Mouse (Mus musculus) lung, adult 2 months (tissue): ENCODE measurements at regions not wholly inside any gene's neighbourhood (a gene's known extent, or its start where the extent isn't known, plus 50 kb on each side); places are given as distances from the start of the nearest gene placed in this dataset.

ENCODE experiments used
- DNase-seq: peaks from one replicate; pipeline ENCODE4 v3.0.0; 2022
- H3K4me1 ChIP-seq: fragments of 200-500 bp; 2 replicates; pipeline ENCODE4 v1.6.1; 2011; ENCODE audit warnings: low read length; ENCODE audit not compliant: control insufficient read depth, insufficient read depth
- H3K4me3 ChIP-seq: fragments of 200-500 bp; replicated peaks from 2 replicates; pipeline ENCODE3; 2011; ENCODE audit warnings: low read depth, mild to moderate bottlenecking, control low read depth, low read length; ENCODE audit errors: extremely low read depth
- CTCF ChIP-seq: fragments of 200-500 bp; IDR thresholded peaks from 2 replicates; pipeline ENCODE4 v1.5.1; 2011; ENCODE audit warnings: mild to moderate bottlenecking, low read length, control low read depth; ENCODE audit not compliant: insufficient read depth
- POLR2A ChIP-seq: fragments of 200-500 bp; IDR thresholded peaks from 2 replicates; pipeline ENCODE4 v1.6.1; 2011; ENCODE audit warnings: low read depth, mild to moderate bottlenecking, control low read depth, low read length, borderline replicate concordance; ENCODE audit errors: extremely low read depth
- WGBS: fragments of 180-500 bp; shearing (Covaris S2); methylation state at CpG from one replicate; pipeline ENCODE4 v1.1.7; 2018; 5-methylcytosine and 5-hydroxymethylcytosine counted together

DNA sequence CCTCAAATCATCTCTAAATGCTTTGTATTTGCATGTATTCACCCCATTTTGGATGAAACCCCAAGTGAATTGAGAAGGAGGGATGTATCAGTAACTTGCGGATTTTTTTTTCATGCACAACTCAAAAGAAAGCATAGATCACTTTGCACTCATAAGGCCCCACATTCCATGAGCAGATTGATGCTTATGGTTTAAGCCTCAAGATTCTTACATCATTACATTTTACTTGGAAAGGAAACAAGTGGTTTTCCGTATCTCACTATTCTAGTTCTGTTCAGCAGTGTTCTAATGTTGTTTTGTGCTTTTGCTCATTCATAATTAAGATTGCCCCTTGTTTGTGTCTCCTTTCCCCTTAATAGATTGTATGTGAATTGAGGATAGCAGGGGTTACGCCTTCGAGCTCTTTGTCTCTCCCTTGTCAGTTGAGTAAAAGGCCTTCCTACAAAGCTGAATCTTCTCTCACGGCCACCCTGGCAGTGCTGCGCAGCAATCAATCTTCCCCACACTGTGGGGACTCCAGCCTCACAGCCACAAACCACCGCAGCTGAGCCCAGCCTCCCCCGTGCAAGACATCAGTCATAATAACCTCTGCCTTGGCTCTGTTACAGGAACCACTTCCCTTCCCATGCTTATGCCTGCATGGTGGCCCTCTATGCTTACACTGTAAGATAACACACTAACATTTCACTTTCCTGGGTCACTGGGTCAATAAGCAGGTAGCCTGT, 284.5 kb downstream of the Cenpc1 start:
- no peak for DNase-seq
- TF ChIP-seq CTCF (no peak), POLR2A (no peak)
- Histone ChIP-seq H3K4me1 (no peaks in the 10 kb centered on the region), H3K4me3 (no peak overlapping the region)
- WGBS = 30% methylated on average over 8 of the region's 8 CpGs

- TF ChIP-seq POLR2A (no peak), CTCF (no peak)
- WGBS = 59% methylated on average over 5 of the region's 5 CpGs
- no peak overlapping the region for H3K4me3 ChIP-seq
- no peaks in the 10 kb centered on the region for H3K4me1 ChIP-seq
- no peak for DNase-seq
These were observed 285.4 kb downstream of the Cenpc1 start for GRCm38 (mm10) chr5:85780017-85780416.

GRCm38 (mm10) chr5:85779205-85779604, 286.2 kb downstream of the Cenpc1 start:
- DNase-seq = no peak
- 74% methylated on average over 4 of the region's 4 CpGs for WGBS

DNA sequence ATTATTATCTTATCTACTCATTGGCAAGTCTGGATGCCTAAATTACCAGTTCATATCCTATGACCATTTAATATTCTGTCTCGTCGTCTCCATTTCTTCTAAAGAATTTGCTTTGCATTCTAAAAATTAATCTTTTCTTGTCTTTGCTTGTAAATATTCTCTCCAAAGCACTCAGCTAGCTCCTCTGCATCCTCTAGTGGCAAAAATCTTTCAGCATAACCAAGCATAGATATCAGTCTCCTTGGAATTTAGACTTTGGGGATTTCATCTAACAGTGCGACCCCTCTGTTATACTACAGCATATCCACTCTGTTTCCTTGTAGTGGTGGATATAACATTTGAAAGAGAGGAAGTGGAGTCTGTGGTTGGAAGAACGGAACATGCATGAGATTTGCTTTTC, 292.7 kb downstream of the Cenpc1 start:
- 78% methylated on average over 4 of the region's 4 CpGs for WGBS
- no peaks in the 10 kb centered on the region for H3K4me1 ChIP-seq
- H3K4me3 ChIP-seq = no peak overlapping the region
- TF ChIP-seq CTCF = no peak
- no peak for DNase-seq

More at GRCm38 (mm10) chr5:85779205-85779604, 286.2 kb downstream of the Cenpc1 start:
- Histone ChIP-seq H3K4me3 (no peak overlapping the region), H3K4me1 (no peaks in the 10 kb centered on the region)
- TF ChIP-seq CTCF (no peak), POLR2A (no peak)

DNA sequence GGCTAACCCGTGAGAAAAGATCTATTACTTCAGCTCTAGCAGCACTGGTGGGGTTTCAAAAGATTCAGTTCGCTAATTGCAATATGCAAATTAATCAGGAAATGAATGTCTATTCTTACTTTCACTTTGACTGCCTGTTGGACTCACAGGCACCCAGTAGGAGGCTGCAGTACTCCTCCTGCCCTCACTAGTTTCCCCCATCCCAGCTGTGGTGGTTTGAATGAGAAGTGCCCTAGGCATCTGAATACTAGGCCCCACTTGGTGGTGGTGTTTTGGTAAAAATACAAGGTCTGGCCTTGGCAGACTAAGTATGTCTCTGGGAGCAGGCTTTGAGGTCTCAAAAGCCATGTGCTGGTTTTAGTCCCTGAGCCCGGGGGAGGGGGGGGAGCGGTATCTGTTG, 293.3 kb downstream of the Cenpc1 start:
- TF ChIP-seq POLR2A (no peak), CTCF (no peak)
- H3K4me3 ChIP-seq = no peak overlapping the region
- no peaks in the 10 kb centered on the region for H3K4me1 ChIP-seq
- 77% methylated on average over 4 of the region's 4 CpGs for WGBS
- no peak for DNase-seq

DNA sequence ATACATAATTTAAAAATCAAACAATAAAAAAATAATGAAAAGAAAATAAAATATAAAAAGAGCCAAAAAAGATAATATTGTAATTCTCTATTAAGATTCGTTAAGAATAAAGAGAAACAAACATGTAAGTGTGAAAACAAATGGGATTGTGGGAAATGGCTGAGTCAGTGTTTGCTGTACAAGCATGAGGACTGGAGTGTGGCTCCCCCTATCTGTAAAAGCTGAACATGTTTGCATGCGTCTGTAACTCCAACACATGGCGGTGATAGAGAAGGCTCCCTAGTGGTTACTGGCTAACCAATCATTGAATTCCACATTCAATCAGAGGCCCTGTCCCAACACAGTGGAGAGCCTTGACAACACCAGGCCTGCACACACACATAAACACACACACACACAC, 298.2 kb downstream of the Cenpc1 start:
- WGBS = 87% methylated on average over 3 of the region's 3 CpGs
- no peak overlapping the region for H3K4me3 ChIP-seq
- TF ChIP-seq POLR2A = no peak
- no peak for TF ChIP-seq CTCF
- no peaks in the 10 kb centered on the region for H3K4me1 ChIP-seq
- no peak for DNase-seq

DNA sequence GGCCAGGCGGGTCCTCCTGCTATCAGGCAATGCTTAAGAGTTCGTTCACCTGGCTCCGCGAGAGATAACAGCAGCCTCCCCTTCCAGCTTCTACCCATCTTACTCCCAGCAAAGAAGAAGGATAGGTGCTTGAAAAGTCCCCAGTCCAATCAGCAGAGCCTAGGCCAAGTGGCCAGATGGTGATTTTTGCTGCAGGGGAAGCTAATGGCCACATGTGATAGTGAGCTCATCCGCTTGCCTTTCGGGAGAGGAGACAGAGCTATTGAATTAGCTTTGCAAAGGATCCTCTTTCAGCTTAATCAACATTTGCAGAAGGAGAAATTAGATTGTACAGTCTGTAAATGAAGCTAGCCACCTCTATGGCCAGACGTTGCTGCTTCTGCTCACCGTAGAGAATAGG, 308.7 kb downstream of the Cenpc1 start:
- Histone ChIP-seq H3K4me1 (no peaks in the 10 kb centered on the region), H3K4me3 (no peak overlapping the region)
- TF ChIP-seq POLR2A = no peak
- no peak for TF ChIP-seq CTCF
- no peak for DNase-seq
- 81% methylated on average over 8 of the region's 8 CpGs for WGBS

GRCm38 (mm10) chr5:85754227-85754626, 311.2 kb downstream of the Cenpc1 start:
- TF ChIP-seq POLR2A = no peak
- no peak for TF ChIP-seq CTCF
- no peak overlapping the region for H3K4me3 ChIP-seq
- WGBS = 89% methylated on average over 12 of the region's 12 CpGs
- no peaks in the 10 kb centered on the region for H3K4me1 ChIP-seq
- DNase-seq = no peak

- 72% methylated on average over 3 of the region's 3 CpGs for WGBS
- Histone ChIP-seq H3K4me1 (no peaks in the 10 kb centered on the region), H3K4me3 (no peak overlapping the region)
- DNase-seq = no peak
- TF ChIP-seq CTCF = no peak
- TF ChIP-seq POLR2A = no peak
These were observed 312.3 kb downstream of the Cenpc1 start for GRCm38 (mm10) chr5:85753109-85753508.

DNA sequence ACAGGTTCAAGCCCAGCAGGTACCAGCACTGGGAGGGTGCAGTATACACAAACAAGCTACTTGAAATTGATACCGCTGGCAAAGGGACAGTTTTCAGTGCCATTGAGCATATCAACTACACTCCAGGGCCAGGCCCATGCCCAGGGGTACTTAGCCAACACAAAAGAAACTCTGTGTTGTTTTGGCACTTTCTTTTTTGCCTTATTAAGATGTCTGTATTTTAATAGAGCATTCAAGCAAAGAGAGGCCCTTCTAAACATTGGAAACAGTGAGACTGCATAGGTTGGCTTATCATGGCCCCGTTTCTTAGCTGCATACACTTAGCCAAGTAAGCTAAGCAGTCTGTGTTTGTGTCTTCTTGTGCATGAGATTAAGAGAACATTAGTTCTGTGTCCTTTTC, 313.7 kb downstream of the Cenpc1 start:
- TF ChIP-seq POLR2A (no peak), CTCF (no peak)
- H3K4me3 ChIP-seq = no peak overlapping the region
- no peaks in the 10 kb centered on the region for H3K4me1 ChIP-seq
- WGBS = 51% methylated on average over 2 of the region's 2 CpGs
- DNase-seq = no peak

DNA sequence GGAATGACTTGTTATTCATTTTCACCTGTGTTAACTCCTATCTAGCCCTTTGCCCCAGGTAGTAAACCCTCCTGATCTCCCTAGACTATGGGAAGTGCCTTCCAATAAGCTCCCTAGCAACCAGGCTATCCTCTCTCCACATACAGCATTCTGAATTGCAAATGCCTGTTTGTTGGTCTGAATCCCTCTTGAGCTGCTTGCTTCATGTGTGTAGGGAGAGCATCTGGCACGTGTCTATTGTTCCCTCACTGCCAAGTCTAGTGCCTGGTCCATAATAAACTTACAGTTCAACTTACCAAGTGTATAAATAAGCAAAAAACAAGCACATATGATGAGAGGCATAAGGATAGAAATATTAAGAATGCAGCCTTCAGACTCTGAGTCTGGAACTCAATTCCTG, 314.5 kb downstream of the Cenpc1 start:
- WGBS = 43% methylated on average over 1 of the region's 1 CpGs
- Histone ChIP-seq H3K4me3 (no peak overlapping the region), H3K4me1 (no peaks in the 10 kb centered on the region)
- DNase-seq = no peak
- TF ChIP-seq POLR2A (no peak), CTCF (no peak)

GRCm38 (mm10) chr5:85729613-85730012, 335.8 kb downstream of the Cenpc1 start:
- no peak overlapping the region for H3K4me3 ChIP-seq
- WGBS = 72% methylated on average over 3 of the region's 3 CpGs

More at GRCm38 (mm10) chr5:85729613-85730012, 335.8 kb downstream of the Cenpc1 start:
- no peak for DNase-seq
- TF ChIP-seq POLR2A (no peak), CTCF (no peak)
- H3K4me1 ChIP-seq = no peaks in the 10 kb centered on the region
